Mouse (Mus musculus) megakaryocyte, embryonic 14.5 days (primary cell): Measurements from ENCODE around the gene Dusp7.

Source experiments
- FLI1 ChIP-seq: IDR thresholded peaks from 2 replicates; pipeline ENCODE4 v1.6.1; 2012; ENCODE audit warnings: low read length, inconsistent platforms, mixed read lengths
- GATA1 ChIP-seq: IDR thresholded peaks from 3 replicates; pipeline ENCODE4 v1.6.1; 2012; ENCODE audit warnings: mixed read lengths, low read length, inconsistent platforms, borderline replicate concordance

DNA sequence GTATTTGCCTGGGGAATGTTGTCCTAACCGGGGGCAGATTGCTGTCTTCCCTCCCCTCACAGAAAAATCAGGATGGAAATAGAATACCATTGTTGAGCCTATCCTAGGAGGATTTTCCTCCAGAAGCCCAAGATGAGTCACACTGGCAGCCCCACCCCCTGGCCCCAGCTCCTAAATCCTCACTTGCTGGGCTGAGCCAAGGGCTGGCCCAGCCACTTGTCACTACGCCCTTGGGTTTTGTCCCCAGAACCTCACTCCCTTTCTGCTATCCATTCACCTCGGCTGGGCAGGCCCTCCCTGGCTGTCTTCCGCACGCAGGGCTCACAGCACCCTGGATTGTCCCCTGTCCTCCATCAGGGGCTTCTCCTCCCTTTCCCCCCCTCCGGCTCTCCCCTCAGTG lies 23.3 kb upstream of the Dusp7 start:
- TF ChIP-seq GATA1 (no peak), FLI1 (no peak)
